Mouse (Mus musculus): Measurements from ENCODE around the gene Slc38a1. TPM values are rescaled to one million over a fixed set of nuclear protein-coding genes. Genes with fewer than 3 reads are reported as not detected.

Slc38a1 gene
- polyA plus RNA-seq, 1 experiment, result 17.0 TPM

DNA sequence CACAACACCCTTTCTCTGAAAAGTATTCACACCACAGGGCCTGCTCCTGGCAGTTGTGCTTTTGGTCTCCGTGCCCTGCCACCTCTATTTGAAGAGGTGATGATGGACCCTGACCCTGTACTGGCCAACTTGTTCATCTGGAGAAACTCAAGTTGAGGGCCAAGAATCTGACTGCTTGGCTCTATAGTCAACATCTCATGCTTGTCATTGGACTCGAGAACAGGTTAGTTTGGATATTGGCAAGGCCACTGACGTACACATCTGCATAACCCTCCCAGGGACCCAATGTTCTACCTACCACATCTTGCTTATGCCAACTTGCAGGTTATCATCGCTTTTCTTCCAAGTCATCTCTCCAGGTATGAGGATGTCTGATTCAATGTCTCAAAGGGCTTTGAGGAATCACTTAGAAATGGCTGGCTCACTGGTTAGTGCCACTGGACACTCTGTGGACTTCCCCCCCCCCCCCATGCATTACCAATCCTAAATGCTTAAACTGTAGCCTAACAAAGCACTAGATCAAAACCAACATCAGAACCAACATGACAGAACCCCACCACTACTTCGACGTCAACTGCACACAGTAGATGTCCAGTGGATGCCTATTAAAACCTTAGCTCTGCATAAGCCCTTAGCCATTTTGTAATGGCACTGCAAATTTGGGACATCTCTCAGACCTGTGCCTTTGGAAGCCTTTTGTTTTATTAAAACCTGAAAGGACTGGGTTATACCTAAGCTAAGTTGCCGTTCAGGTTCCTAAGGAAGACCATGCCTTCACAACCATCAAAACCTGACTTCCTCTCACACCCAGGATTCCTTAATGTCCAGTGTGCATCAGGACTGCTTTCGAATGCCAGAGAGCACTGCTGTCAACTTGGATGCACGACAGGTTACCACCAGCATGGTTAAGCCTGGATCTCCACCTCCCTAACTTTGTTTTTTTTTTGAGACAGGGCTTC, 43.8 kb upstream of the Slc38a1 start:
- Histone ChIP-seq H3K4me3 (replicated peaks; ENCODE audit: control insufficient read depth, low read depth, low read length) (no peak overlapping the region), H3K4me1 (ENCODE audit: control insufficient read depth, insufficient read depth, low read length) (no peaks in the 10 kb centered on the region; the same call in 1 of the 2 replicates), H3K27ac (ENCODE audit: control insufficient read depth, insufficient read depth, low read depth, low read length, poor library complexity) (no peak overlapping the region)
- TF ChIP-seq CTCF (IDR thresholded peaks at IDR 0.05; ENCODE audit: control insufficient read depth, insufficient read depth, low read length) (no peak), POLR2A (IDR thresholded peaks at IDR 0.05; ENCODE audit: borderline replicate concordance, control insufficient read depth, low read depth, low read length) (no peak)
- 85% methylated on average over 9 of the region's 9 CpGs for WGBS

DNA sequence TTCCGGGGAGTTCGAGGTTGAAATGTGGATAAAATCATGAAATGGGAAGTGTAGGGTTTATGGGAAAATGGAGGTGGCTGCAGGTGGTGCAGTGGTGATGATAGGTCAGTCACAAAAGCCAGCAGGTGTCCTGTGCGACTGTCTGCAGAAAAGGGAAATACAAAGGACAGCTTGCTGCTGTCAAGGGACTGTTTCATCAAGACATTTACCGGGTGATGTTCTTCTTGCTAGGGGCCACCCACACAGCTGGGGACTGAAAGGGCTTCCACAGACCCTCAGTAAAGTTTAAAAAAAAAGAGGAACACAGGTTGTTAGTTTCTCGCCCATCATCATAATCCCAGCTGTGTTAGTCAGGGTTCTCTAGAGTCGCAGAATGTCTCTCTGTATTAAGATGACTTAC, 42.6 kb upstream of the Slc38a1 start:
- TF ChIP-seq POLR2A (IDR thresholded peaks at IDR 0.05; ENCODE audit: borderline replicate concordance, control insufficient read depth, low read depth, low read length) (no peak), CTCF (IDR thresholded peaks at IDR 0.05; ENCODE audit: control insufficient read depth, insufficient read depth, low read length) (no peak)
- Histone ChIP-seq H3K4me3 (replicated peaks; ENCODE audit: control insufficient read depth, low read depth, low read length) (no peak overlapping the region), H3K4me1 (ENCODE audit: control insufficient read depth, insufficient read depth, low read length) (no peaks in the 10 kb centered on the region; the same call in 1 of the 2 replicates), H3K27ac (ENCODE audit: control insufficient read depth, insufficient read depth, low read depth, low read length, poor library complexity) (no peak overlapping the region)
- WGBS, result 28% methylated on average over 6 of the region's 6 CpGs

DNA sequence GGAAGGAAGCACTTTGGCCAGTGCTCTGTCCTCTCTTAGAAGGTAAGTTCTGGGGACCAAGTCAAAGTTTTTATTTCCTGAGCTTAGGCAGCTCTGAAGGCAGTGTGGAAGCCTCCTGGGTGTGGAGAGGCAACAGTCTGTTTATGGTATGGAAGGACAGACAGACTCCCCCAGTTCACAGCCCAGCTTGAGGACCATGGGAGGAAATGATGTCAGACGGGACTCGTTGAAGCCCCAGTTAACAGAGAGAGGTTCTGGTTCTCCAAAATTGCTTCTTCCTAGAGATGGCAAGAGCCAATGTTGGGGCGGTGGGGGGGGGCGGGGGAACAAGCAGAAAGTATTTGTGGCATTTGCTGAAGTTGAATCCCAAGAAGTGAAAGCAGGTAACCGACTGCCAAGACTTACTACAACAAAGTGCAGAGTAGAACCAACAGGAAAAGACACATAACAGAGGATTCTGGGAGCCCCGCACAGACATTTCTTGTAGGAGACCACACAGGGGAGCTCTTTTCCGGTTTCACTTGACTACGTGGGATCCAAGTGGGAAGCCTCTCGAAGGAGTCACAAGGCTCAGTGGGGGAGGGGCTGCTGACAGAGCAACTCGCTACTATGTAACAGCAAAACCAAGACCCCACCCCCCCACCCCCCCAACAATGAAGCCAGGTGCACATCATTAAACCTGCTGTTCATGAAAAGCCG, 41.6 kb upstream of the Slc38a1 start:
- 1% methylated on average over 11 of the region's 11 CpGs for WGBS
- Histone ChIP-seq H3K27ac (ENCODE audit: control insufficient read depth, insufficient read depth, low read depth, low read length, poor library complexity) (no peak overlapping the region), H3K4me3 (replicated peaks; ENCODE audit: control insufficient read depth, low read depth, low read length) (peak overlapping the region; percentile 15), H3K4me1 (ENCODE audit: control insufficient read depth, insufficient read depth, low read length) (no peaks in the 10 kb centered on the region; the same call in 1 of the 2 replicates)
- TF ChIP-seq POLR2A (IDR thresholded peaks at IDR 0.05; ENCODE audit: borderline replicate concordance, control insufficient read depth, low read depth, low read length) (no peak), CTCF (IDR thresholded peaks at IDR 0.05; ENCODE audit: control insufficient read depth, insufficient read depth, low read length) (no peak)

- TF ChIP-seq POLR2A (IDR thresholded peaks at IDR 0.05; ENCODE audit: borderline replicate concordance, control insufficient read depth, low read depth, low read length) (no peak), CTCF (IDR thresholded peaks at IDR 0.05; ENCODE audit: control insufficient read depth, insufficient read depth, low read length) (no peak)
- H3K4me3 ChIP-seq (replicated peaks; ENCODE audit: control insufficient read depth, low read depth, low read length), result no peak overlapping the region
- WGBS, result 67% methylated on average over 19 of the region's 19 CpGs
- no peak overlapping the region for H3K27ac ChIP-seq (ENCODE audit: control insufficient read depth, insufficient read depth, low read depth, low read length, poor library complexity)
- no peaks in the 10 kb centered on the region; the same call in 1 of the 2 replicates for H3K4me1 ChIP-seq (ENCODE audit: control insufficient read depth, insufficient read depth, low read length)
Measured at GRCm38 (mm10) chr15:96678871-96679773, 36.4 kb upstream of the Slc38a1 start.

DNA sequence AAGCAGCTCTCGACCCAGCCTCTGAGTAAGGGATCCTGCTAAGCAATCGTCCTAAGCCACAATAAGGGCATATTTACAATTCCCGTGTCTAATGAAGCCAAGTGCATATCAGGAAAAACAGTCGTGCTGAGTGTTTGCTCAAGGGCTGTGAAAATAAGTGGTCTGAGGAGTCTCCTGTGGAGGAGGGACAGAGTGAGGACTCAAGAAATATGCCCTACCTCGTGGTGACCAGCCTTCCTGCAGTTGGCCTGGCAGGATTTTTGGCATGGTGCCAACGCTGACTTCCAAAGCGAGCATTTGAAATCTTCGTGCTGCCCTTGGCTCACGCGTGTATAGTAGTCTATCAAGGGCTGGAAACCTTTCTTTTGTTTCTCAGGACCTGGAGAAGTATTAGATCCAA, 33.8 kb upstream of the Slc38a1 start:
- TF ChIP-seq POLR2A (IDR thresholded peaks at IDR 0.05; ENCODE audit: borderline replicate concordance, control insufficient read depth, low read depth, low read length), result no peak
- no peak for TF ChIP-seq CTCF (IDR thresholded peaks at IDR 0.05; ENCODE audit: control insufficient read depth, insufficient read depth, low read length)
- H3K27ac ChIP-seq (ENCODE audit: control insufficient read depth, insufficient read depth, low read depth, low read length, poor library complexity), result no peak overlapping the region
- no peaks in the 10 kb centered on the region for H3K4me1 ChIP-seq (ENCODE audit: control insufficient read depth, insufficient read depth, low read length)
- H3K4me3 ChIP-seq (replicated peaks; ENCODE audit: control insufficient read depth, low read depth, low read length), result no peak overlapping the region
- WGBS, result 62% methylated on average over 10 of the region's 10 CpGs

GRCm38 (mm10) chr15:96675744-96676143, 33.0 kb upstream of the Slc38a1 start:
- no peak overlapping the region for H3K4me3 ChIP-seq (replicated peaks; ENCODE audit: control insufficient read depth, low read depth, low read length)
- 89% methylated on average over 15 of the region's 15 CpGs for WGBS
- no peaks in the 10 kb centered on the region for H3K4me1 ChIP-seq (ENCODE audit: control insufficient read depth, insufficient read depth, low read length)
- H3K27ac ChIP-seq (ENCODE audit: control insufficient read depth, insufficient read depth, low read depth, low read length, poor library complexity), result no peak overlapping the region
- no peak for TF ChIP-seq POLR2A (IDR thresholded peaks at IDR 0.05; ENCODE audit: borderline replicate concordance, control insufficient read depth, low read depth, low read length)
- no peak for TF ChIP-seq CTCF (IDR thresholded peaks at IDR 0.05; ENCODE audit: control insufficient read depth, insufficient read depth, low read length)

DNA sequence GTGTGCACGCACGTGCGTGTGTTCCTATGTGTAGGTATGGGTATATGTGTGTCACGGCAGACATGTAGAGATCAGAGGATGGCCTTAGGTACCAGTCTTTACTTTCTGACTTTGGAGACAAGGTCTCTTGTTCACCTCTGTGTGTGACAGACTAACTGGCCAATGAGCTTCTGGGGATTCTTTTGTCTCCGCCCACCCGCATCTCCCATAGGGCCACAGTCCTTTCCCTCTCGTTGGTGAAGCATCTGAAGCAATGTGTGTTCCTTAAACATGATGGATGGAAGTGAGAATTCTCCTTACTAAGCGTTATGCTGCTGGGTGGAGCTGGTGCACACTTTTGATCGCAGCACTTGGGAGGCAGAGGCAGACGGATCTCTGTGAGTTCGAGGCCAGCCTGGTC, 32.3 kb upstream of the Slc38a1 start:
- WGBS, result 86% methylated on average over 11 of the region's 11 CpGs
- H3K4me1 ChIP-seq (ENCODE audit: control insufficient read depth, insufficient read depth, low read length), result no peaks in the 10 kb centered on the region
- TF ChIP-seq CTCF (IDR thresholded peaks at IDR 0.05; ENCODE audit: control insufficient read depth, insufficient read depth, low read length), result no peak
- no peak for TF ChIP-seq POLR2A (IDR thresholded peaks at IDR 0.05; ENCODE audit: borderline replicate concordance, control insufficient read depth, low read depth, low read length)

More for the DNA sequence above, 32.3 kb upstream of the Slc38a1 start:
- Histone ChIP-seq H3K4me3 (replicated peaks; ENCODE audit: control insufficient read depth, low read depth, low read length) (no peak overlapping the region), H3K27ac (ENCODE audit: control insufficient read depth, insufficient read depth, low read depth, low read length, poor library complexity) (no peak overlapping the region)
